Mouse (Mus musculus) retina, postnatal 1 day (tissue): ENCODE measurements around the gene Papss1.

Experiments
- DNase-seq: peaks from one replicate; pipeline ENCODE4 v3.0.0-alpha.2; 2012

Papss1 gene

GRCm38 (mm10) chr3:131587959-131588358, 23.4 kb downstream of the Papss1 start:
- no peak for DNase-seq

- peak; percentile 24 for DNase-seq
Observed at GRCm38 (mm10) chr3:131593143-131593798, 28.7 kb downstream of the Papss1 start.

DNA sequence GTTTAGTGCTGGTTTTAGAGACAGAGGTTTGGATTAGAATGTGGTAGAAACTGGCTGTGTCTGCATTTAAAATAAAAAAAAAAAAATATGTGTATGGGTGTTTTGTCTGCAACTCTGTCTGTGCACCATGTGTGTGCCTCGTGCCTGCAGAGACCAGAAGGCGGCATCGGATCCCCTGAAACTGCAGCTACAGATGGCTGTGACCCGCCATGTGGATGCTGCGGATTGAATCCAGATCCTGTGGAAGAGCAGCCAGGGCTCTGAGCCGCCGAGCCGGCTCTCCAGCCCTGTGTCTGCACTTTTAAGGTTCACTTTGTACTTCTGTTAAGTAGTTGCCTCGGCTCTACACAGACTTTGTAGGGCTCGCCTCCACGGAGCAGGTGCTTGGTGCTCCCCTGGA, 29.8 kb downstream of the Papss1 start:
- no peak for DNase-seq

- no peak for DNase-seq
Observed at GRCm38 (mm10) chr3:131595546-131596245, 31.1 kb downstream of the Papss1 start.

- no peak for DNase-seq
Observed at GRCm38 (mm10) chr3:131600726-131601125, 36.2 kb downstream of the Papss1 start.

DNA sequence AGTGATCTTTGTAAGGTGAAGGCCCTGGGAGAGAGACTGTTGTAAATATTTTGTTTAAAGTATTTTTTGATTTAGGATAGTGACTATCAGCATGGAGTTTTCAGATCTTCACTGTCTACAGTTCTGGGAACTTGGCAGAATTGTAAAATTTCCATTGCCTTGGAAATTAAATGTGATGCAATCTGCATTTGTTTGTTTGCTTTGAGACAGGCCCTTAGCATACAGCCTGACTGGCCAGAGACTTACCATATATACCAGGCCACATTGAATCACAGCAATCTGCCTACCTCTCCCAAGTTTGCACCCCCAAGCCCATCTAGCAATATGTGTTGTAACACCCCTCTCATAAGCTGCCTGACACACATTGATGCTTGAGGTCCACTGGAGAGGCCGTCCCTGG, 36.8 kb downstream of the Papss1 start:
- DNase-seq: no peak

DNA sequence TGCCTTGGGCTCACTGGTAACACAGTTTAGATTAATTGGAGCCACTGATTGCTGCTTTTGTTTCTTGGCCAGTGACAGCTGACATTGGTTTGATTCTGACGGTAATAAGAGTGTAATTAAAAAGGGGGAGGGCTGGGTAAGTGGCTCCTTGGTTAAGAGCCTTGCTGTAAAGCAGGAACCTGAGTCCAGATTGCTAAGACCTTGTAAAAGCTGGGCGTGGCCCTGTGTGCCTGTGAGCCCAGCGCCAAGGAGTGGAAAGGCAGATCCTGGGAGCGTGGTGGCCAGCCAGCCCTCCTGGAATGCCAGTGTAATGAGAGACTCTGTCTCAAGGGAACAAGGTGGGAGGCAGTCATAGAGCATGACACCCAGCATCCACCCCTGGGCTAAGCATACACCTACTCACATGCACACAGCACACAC, 38.4 kb downstream of the Papss1 start:
- DNase-seq: no peak

DNA sequence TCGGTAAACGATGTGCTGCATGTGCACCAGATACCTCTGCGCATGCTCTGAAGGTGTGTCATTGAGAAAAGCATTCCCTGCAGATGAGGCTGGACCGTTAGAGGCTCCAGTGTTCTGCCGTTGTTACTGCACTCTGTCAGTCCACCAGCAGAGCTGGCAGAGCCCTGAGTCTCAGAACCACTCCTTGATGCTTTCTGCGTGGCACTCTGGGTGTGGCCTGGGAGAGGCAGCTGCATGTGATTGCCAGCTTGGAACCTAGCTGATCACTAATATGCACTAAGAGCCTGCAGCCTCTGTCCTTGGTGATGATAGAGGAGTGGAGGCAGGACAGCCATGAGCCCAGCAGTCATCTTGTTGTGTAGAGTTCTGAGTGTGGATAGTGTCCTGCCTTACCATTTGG, 43.5 kb downstream of the Papss1 start:
- no peak for DNase-seq

DNA sequence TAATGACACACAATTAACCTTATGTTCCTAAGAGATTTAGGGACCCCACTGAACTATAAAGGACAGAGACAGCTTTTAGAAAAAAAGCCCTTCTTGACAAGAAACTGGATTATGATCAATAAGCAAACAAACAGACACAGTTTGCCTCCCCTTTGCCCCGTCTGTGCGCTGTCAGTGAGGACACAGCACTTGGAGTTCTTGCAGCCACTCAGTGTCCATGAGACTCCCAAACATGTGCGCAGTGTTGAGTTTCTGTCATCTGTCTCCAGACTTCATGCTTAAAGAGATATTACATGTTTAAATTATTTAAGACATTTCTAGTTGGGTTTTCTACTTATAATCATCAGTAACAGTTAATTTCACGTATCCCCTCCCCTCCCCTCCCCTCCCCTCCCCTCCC, 45.1 kb downstream of the Papss1 start:
- DNase-seq: no peak

GRCm38 (mm10) chr3:131610595-131610994, 46.0 kb downstream of the Papss1 start:
- no peak for DNase-seq

- DNase-seq: no peak
Observed at GRCm38 (mm10) chr3:131612847-131613246, 48.3 kb downstream of the Papss1 start.

DNA sequence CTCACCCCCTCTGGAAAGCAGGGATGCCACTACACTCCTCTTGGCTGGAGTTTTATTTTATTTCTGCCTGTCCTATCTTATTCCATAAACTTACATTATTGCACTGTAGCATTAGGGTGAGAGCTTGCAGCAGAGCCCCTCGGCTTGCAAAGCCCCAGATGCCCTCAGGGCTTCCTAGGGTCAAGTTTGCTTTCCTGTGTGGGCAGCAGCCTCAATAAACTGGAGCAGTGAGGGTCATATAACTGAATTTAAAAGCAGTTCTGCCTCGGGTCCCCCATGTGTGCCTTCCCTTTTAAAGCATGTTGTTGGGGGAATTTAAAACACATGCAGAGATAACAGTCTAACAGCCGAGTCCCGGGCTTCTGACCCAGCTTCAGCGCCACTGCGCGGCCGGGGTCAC, 49.5 kb downstream of the Papss1 start:
- DNase-seq: no peak

DNA sequence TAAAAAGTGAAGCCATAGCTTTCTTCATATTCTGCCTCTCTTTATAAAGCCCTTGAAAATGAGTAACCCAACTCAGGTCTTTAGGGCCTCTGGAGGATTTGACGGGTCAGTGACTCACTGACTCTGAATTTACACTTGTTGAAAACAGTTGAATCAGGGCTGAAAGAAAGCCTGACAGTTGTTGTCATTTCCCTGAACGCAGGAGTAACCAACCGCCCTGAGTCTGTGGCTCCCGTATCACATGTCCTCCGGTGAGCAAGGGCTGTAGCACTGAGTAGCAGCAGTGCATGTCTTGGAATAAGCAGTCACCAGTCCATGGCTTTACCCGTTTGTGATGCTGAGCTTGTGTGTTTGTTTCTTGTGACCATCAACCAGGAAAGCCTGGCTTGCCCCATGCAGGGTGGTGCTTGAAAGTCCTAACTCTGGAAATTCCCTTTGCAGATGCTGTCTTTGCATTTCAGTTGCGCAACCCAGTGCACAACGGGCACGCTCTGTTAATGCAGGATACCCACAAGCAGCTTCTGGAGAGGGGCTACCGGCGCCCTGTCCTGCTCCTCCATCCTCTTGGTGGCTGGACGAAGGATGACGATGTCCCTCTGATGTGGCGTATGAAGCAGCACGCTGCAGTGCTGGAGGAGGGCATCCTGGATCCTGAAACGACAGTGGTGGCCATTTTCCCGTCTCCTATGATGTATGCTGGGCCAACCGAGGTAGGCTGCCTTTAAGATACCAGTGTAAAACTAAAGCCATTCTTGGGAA, 54.2 kb downstream of the Papss1 start:
- DNase-seq: no peak

GRCm38 (mm10) chr3:131623208-131623607, 58.6 kb downstream of the Papss1 start:
- DNase-seq: no peak

GRCm38 (mm10) chr3:131624063-131624462, 59.5 kb downstream of the Papss1 start:
- DNase-seq: no peak

DNA sequence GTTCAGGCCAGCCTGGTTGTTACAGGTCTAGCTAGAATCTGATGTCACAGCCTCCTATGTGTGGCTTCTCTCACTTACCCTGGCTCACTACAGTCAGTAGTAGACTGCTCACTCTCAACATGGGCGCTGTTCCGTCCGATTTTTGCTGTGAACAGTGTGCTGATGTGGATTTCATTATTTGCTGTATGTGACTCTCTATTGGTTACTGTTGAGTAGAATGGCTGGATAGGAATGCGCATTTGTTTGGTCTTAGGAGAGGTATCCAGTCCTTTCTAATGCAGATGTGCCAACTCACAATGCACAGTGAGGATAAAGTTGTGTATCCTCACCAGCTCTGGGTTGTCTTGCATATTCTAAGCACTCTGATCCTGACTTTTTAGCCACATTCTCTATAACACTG, 62.9 kb downstream of the Papss1 start:
- DNase-seq: no peak

GRCm38 (mm10) chr3:131628265-131628664, 63.7 kb downstream of the Papss1 start:
- no peak for DNase-seq

DNA sequence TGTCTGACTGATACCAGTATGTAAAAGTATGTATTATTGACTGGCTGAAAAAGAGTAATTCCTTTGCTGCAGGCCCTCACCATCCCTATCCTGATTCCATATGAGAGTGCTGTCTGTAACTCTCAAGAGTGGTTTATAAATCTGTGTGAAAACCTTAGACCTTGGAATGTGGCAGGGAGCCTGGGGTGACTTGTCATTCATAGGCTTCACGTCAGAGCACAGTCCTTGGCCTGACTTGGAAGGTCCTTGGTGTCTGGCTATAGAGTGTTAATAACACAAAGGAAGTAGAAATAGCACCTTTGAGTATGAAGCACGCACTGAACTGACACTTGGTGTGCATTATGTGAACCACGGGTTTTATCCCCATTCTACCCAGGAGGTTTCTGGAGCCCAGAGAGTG, 64.4 kb downstream of the Papss1 start:
- DNase-seq: no peak

DNA sequence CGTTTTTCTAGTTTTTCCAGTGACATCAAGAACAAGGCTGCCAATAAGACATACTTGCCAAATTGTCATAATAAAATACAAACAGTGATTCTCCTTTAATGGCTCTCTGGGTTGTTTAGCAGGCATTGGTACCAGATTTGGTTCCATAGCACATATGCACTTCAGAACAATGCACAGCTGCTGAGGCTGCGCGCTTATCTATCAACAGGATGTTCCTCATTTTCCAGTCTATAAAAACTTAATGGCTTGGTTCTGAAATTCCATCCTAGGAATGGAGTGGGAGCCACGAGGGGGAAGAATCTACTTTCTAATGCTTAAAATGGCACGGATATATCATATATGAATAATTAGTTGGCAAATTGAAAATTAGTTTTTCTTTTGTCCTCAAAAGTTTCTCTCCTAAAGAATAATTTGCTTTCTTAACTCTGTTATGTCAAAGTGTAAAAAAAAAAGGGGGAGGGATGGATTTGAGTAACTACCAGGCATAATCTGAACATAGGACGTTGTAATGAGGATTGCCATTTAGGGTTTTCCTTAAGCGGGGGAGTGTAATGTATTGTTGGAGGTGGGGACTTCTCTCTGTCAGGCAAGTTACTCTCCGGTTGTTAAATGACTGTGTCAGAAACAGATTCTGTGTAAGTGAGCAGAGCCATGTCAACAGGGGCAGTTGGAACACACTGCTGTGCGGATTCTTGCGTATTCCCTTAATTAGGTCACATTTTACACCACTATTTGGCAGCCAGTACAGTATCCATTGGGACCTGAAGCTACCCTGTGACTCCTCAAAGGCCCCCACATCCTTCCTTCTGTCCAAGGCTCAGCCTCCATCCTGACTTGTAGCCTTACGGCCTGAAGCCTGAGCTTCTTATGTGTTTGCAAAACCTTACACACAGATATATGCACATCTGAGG, 66.1 kb downstream of the Papss1 start:
- no peak for DNase-seq

GRCm38 (mm10) chr3:131631318-131631870, 66.8 kb downstream of the Papss1 start:
- no peak for DNase-seq

GRCm38 (mm10) chr3:131634091-131634490, 69.5 kb downstream of the Papss1 start:
- DNase-seq: no peak

DNA sequence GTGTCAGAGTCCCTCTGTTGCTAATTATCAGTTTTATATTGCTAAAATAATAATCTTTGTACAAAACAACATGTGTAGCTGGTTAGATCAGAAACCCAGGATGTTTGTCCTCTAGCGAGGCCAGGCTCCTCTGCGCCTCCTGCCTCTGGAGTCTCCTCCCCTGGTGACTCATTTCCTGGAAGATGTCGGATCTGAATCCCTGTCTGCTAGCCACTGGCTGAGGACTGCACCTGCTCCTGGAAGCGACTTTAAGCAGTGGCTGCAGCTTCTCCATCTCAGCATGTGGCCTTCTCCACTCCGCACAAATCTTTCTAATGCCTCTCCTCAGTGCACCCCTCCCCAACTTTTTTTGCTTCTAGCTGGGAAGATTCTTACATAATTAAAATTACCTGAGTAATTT, 71.6 kb downstream of the Papss1 start:
- DNase-seq: no peak

DNA sequence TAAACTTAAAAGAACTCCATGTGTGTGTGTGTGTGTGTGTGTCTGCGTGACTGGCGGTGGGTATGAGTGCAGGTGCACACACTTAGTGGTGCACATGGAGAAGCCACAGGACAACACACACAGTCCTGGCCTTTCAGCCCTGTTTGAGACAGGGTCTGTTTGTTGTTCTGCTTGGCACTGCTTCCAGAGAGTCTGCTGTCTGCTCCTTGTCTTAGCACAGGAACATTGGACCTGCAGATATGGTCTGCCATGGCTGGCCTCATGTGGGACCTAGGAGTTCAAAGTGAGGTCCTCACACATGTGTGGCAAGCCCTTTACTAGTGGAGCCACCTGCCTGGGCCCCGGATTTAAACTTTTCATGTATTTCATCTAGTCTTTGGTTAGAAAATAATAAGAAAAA, 72.4 kb downstream of the Papss1 start:
- no peak for DNase-seq
